Mouse (Mus musculus) lung, postnatal 10 days (tissue): ENCODE results near the gene Sh3d21.
"Not testable (repeated sequence)": the region's sequence is repeated elsewhere in the genome, so short reads cannot be mapped to it uniquely, and the experiment has no call there.

Experiments used
- DNase-seq: peaks from one replicate; pipeline ENCODE4 v3.0.0; 2021

Sh3d21 gene

DNA sequence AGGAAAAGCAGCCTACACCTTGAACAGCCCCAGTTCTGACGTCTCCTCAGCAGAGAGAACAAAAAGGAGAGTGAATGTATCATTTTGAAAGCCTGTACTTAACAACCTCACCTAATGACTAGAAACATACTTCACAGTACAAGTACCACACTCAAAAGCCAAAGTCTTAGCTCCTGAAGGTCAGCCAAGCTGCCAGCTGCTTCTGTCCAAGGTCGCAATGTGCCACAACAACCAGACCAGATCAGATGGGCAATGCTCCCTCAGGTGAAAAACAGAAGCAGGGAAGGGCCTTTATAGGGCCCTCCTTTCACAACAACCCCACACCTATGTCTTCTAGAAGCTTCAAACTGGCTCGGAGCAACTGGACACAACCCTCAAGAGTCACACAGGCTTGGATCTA, 2.8 kb upstream of the Sh3d21 start:
- no peak for DNase-seq

- DNase-seq: not testable (repeated sequence)
Observed at GRCm38 (mm10) chr4:126165092-126165491, 1.8 kb upstream of the Sh3d21 start.

- no peak for DNase-seq
Observed at GRCm38 (mm10) chr4:126163685-126164084, 394 bp upstream of the Sh3d21 start.

DNA sequence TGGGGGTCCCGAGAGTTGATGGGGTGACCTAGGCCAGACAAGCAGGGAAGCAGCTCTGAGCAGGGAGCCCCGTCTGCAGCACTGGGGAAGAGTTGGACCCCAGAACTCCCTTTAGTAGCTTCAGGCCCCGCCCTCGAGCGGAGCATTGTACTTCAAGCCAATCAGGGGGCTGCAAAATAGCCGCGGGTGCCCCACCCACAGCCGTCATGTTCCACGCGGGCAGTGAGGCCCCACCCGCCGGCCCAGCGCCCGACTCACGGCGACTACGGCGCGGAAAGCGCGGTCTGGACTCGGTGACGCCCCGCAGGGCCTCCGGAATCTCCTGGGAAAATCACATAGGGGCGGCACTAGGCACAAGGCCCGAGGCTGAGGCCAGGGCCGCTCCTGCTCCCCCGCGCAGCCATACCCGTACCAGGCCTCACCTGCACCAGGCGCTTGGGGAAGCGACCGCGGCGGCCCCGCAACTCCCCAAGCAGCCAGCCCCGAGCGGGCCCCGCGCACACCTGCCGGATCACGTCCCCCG, 686 bp downstream of the Sh3d21 start:
- peak; percentile 97 for DNase-seq

GRCm38 (mm10) chr4:126161986-126162385, 1.3 kb downstream of the Sh3d21 start:
- no peak for DNase-seq

GRCm38 (mm10) chr4:126161456-126161855, 1.8 kb downstream of the Sh3d21 start:
- DNase-seq: no peak

DNA sequence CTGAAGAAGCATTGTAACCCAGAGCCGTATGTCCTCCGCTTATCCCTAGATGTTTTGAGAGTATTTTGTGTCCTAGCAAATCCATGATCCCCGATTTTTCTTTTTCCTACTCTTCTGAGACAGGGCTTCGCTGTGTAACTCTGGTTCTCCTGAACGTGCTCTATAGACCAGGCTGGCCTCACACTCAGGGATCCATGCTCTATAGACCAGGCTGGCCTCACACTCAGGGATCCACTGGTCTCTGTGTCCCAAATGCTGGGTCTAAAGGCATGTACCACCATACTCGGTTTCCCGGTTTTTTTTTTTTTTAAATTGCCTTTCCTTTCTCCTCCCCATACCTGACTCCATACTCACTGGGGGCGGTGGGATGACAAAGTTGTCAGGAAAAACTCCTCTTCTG, 2.3 kb downstream of the Sh3d21 start:
- DNase-seq: no peak

DNA sequence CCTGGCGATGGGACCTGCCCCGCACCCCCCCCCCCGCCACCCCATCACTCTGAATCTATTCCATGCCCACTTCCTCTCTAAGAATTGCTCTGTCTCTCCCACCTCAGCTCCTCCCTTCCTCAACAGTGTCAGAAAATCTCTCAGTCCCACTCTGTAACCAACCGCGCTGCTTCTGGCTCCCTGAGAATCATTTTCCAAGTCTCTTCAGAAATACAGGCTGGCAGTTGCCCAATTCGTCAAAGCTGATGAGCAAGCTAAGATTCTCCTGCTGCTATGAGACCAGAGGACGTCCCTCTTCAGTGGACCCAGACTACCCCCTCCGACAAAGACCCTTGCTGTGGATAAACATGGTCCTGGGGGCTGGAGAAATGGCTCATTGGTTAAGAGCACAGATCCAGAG, 3.8 kb downstream of the Sh3d21 start:
- DNase-seq: peak; percentile 69

DNA sequence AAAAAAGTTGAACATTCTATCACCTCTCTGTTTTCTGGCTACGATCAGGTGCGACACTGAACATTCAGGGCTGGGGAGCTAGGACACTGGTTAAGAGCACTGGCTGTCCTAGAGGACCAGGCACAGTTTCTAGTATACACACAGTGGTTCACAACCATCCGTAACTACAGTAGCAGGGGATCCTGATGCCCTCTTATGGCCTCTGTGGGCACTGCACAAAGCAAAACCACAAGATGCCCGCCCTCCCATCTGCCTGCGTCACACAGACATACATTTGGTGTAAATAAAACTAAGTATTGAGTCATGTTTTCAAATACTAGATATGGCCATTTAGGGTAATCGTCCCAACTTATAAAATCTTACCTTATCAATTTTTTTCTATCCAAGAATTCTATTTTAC, 5.7 kb downstream of the Sh3d21 start:
- DNase-seq: no peak

GRCm38 (mm10) chr4:126156617-126157016, 6.7 kb downstream of the Sh3d21 start:
- DNase-seq: peak; percentile 46

DNA sequence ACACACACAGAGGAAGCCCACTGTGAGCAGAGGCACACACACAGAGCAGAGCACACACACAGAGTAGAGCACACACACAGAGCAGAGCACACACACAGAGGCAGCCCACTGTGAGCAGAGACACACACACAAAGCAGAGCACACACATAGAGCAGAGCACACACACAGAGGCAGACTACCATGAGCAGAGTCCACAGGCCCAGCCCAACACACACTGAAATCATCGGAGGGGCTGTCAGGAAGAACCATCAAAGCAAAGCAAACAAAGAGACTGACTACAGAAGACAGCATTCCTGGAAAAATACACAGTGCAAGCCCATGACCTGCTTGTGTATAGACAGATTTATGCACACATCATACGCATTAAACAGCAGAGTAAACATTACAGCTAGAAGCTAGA, 7.4 kb downstream of the Sh3d21 start:
- DNase-seq: no peak

DNA sequence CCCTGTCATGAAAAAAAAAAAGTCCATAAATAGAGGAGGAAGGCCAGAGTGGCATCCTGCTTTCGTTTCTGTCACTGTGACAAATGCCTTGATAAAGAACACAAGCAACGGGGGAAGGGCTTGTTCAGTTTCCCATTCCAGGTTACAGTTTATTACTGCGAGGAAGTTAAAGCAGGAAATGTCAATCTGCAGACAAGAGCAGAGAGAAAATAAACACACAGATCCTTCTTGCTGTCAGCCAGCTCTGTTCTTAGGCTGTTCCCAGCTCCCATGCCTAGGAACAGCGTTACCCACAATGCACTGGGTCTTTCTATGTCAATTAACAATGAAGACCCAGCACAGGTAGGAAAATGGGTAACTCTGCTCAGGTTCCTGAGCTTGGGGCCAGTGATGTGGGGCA, 8.1 kb downstream of the Sh3d21 start:
- DNase-seq: peak; percentile 64

DNA sequence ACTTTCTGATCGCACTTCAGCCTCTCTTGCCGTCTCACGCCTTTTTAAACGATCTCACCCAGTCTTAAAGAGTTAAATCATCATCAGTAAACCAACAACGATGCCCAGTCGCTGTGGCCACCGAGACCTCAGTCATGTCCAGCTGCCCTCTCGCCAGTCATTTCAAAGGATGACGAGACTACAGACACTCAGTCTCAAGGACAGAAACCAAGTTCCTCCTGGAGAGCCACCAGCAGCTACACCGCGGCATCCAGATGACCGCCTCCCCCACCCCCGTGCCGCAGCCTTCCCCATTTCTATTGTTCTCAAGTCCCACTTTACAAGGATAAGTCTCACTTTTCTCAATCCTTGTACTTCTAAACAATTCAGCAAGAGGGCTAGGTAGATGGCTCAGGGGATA, 10.4 kb downstream of the Sh3d21 start:
- DNase-seq: no peak

GRCm38 (mm10) chr4:126151701-126152440, 11.4 kb downstream of the Sh3d21 start:
- no peak for DNase-seq

DNA sequence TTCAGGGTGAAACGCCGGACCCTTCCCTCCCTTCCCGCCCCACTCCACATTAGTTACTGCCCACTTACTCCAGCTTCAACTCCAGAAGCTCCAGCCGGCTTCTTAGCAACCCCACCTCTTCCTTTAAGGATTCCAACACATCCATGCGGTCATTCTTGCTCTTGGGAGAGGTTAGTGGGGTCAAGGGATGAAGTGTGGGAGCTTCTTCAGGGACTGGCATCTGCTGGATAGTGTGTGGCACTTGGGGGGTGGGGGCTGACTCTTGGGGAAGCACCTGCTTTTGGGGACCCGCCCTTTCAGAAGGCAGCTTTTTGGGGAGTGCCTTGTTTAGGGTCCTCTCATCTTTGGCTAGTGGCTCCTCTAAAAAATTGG, 12.4 kb downstream of the Sh3d21 start:
- no peak for DNase-seq

DNA sequence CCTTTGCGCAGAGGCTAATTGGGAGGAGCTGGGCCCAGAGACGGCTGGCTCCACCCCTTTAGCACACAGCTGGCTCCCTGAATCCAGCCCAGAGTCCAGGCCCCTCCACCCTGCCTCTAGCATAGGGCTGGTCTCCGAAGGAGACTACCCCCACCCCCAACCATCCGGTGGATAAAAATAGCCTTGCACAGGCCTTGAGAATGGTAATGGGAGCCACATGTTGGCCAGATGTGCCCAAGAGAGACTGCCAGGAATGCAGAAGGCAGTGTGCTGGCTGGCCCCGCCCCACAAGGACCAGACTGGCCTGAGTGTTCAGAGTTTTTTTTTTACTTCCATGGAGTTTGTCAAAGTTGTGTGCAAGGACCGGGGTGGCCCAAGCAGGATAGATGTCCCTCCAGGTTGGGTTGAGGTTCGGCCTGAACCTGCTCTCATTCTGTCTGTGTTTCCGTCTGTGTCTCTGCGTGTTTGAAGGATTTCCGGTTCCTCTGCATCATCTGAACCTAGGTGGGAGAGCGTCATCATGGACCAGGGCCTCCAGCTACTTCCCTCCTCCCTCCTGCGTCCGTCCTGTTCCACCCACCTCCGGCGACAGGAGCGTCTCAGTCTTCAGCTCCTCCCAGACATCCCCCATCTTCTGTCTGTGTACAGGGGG, 12.9 kb downstream of the Sh3d21 start:
- peak; percentile 96 for DNase-seq

DNA sequence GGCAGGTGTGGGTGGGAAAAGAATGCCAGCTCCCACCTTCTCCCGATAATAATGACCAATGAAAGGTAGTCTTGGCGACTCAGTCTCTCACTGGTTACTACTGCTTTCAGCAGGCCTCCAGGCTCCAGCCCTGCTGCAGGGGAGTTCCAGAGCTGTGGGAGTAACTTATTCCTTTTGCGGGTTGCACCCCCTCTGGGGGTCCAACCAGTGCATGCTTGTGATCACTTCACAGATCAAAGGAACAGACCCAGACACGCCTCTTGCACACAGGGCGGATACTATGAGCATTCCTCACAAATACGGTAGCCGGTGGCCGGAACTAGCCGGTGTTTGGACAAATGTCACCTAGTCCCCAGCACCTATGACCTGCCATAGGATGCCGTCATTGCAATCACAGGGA, 13.5 kb downstream of the Sh3d21 start:
- no peak for DNase-seq

DNA sequence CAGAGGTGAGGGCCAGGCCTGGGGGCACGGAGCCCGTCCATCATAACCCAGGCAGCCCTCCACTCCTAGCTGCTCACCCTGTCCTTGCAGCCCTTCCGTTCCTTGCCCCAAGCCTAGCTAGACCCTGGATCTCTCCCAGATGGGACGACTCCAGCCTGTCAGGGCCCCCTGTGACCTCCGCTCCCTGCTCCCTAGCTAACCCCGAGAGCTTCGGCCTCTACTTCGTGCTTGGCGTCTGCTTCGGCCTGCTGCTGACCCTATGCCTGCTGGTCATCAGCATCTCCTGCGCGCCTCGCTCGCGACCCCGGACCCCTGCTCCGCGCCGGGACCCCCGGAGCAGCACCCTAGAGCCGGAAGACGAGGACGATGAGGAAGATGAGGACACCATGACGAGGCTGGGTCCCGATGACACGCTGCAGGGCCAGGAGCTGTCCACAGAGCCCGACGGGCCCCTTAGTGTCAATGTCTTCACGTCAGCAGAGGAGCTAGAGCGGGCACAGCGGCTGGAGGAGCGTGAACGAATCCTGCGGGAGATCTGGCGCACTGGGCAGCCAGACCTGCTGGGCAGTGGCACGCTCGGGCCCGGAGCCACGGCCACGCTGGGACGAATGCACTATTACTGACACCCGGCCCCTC, 14.1 kb downstream of the Sh3d21 start:
- peak; percentile 48 for DNase-seq

DNA sequence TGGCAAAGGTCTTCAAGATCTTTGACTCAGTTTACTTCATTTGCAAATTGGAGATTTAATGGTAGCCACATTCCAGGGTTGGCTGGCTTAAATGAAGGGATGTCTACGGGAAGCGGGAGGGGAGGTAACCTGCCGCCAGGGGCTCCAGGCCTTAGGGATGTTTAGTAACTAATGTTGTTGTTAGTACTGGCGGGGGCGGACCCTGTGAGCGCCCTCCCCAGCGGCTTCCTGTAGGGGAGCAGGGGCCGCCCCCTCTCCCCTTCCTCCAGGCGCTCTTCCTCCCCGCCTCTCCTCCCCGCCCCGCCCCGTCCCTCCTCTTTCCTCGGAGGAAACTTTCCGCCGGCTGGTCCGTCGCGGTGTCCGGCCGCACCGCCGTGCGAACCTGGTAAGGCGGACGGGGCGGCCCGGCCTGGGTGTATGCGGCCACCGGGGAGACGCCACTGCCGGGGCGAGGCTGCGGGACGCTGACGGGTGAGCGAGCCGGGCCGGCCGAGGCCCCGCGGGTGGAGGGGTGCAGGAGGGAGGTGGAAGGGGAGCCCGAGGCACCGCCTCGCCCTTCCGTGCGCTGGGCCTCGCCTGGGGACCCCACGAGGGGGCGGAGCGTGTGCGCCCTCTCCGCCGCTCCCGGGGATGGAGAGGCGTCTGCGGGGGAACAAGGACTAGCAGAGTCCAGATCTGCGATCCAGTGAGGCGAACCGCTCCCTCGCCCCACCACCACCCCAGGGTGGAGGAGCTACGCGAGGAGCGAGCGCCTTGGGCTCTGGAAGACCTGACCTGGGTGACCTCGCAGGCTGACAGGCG, 14.9 kb downstream of the Sh3d21 start:
- peak; percentile 90 for DNase-seq

DNA sequence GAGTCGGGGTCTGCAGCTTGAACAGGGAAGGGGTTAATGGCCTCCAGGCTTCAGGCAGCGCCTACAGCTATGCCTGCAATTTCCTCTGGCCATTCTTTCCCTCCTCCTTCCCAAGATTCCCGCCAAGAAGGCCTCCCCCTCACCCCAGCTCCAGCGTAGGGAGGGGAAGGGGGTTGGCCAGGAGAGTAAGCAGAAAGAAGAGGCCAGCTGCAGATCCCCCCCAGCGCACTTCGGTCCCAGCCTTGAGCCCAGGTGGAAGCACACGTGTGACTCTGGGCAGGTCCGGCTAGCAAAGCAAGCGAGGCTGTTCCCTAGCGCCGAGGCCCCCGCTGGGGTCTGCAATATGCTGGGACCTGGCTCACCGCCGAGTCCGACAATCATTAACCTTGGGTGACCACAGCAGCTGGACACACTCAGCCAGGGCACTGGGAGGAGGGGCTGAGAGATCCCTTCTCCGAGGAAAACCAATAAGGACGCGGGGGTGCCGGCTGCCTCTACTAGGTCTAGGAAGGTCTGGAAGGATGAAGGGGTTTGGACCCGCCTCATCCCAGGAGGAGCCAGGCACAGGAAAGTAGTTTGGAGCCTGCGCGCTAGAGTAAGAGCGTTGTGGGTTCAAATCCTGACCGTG, 15.6 kb downstream of the Sh3d21 start, which contains the start of gene Eva1b:
TSS of gene Eva1b (plus strand) at position 212 of the 628 bp plus-strand sequence.
- DNase-seq: peak; percentile 93

- no peak for DNase-seq
Observed at GRCm38 (mm10) chr4:126146974-126147532, 16.2 kb downstream of the Sh3d21 start.

DNA sequence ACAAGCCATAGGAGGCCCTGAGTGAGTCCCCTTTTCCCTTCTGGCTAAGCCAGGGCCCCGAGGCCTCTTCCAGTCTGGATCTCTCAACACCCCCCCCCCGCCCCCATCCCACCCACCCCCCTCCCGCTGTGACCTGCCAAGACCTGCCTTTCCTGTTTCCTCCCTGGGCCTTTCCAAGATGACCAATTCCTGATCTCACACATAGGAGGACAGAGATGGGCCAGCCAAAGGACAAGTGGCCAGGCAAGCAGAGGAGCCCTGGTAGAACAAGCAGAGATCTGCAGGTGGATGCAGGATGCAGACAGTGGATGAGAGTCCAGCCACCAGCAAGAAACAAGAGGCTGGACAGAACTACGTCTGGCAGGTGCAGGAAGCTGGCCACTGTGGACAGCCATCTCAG, 17.9 kb downstream of the Sh3d21 start:
- DNase-seq: peak; percentile 58
